Mouse (Mus musculus): Measurements from ENCODE around the gene Tenm3. TPM values are rescaled to one million over a fixed set of nuclear protein-coding genes. Genes with fewer than 3 reads are reported as not detected.

The Tenm3 gene
- polyA plus RNA-seq, 1 experiment from 2014 or later: 43.7 TPM

DNA sequence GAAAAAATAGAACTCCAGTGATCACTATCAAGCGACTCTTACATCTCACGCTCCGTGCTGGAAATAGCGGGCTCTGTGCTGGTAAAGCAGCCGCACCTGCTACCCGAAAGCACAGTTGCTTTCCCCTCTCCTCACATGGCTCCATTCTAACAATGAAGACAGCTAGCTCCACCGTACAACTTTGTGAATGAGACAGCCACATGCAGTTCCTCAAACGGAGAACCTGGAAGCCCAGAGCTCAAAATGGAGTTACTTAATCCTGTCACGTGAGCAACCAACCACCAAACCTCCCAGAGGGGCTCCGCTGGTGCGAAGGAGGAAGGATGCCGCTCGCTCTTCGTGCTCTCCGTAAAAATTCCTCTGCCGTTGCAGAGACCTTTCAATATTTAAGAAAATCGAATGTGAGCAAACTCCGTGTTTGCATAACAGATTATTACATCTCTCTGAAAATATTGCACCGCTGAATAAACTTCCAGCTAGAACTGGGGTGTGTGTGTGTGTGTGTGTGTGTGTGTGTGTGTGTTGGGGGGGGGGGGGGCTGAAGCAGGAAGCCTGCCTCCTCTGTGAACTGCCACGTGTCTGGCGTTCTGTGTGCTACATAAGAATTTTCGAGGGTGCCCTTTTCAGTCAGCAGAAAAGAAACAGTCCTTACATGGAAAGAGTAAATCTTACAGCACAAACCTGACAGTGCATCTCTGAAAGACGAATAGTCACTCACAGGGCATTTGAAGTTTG lies 103.4 kb downstream of the Tenm3 start:
- no peak overlapping the region for H3K27ac ChIP-seq
- 0 out of 2 replicates have a peak, but pooled peaks cover 9% of the 10 kb centered on the region for H3K4me1 ChIP-seq (replicated peaks; ENCODE audit: control insufficient read depth, insufficient read depth, low read length)
- DNase-seq (ENCODE audit: low spot score) (peak; percentile 35), ATAC-seq (ENCODE audit: low FRiP score) (no peak)
- H3K4me3 ChIP-seq (replicated peaks; ENCODE audit: low read length): peak overlapping the region; percentile 18; the same call in 1 of the 2 replicates
- 50% methylated on average over 23 of the region's 23 CpGs for WGBS
- H3K27me3 ChIP-seq (ENCODE audit: control insufficient read depth, insufficient read depth, low read length): no peaks in the 10 kb centered on the region
- no peaks in the 10 kb centered on the region for H3K36me3 ChIP-seq (replicated peaks; ENCODE audit: control insufficient read depth, insufficient read depth)
- H3K9ac ChIP-seq: 0 out of 2 replicates have a peak overlapping the region, but pooled peaks have one; percentile 21
- peak overlapping the region; percentile 48 for H3K4me2 ChIP-seq (replicated peaks)
- H3K9me3 ChIP-seq (ENCODE audit: control insufficient read depth, low read length): no peaks in the 10 kb centered on the region

DNA sequence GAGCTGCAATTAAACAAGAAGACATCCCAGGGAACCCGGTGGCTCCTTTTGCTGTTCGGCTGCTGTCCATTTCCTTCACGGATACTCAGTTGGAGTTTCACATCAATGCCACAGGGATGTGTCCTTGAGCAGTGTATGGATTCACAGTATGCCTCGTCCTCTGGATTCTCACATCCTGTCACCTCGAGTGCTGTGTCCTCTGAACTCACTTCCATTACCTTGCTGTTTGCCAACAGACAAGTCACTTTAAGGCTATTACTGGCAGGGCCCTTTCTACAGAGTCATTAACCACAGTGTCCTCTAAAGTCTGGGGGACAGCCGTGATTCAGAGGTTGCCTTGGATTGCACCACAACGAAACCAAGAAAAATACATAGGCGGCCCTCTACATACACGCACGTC lies 110.0 kb downstream of the Tenm3 start:
- ATAC-seq (ENCODE audit: low FRiP score) (no peak), DNase-seq (ENCODE audit: low spot score) (no peak)
- Histone ChIP-seq H3K36me3 (replicated peaks; ENCODE audit: control insufficient read depth, insufficient read depth) (no peaks in the 10 kb centered on the region), H3K4me2 (replicated peaks) (no peak overlapping the region), H3K9ac (no peak overlapping the region), H3K4me3 (replicated peaks; ENCODE audit: low read length) (no peak overlapping the region), H3K4me1 (replicated peaks; ENCODE audit: control insufficient read depth, insufficient read depth, low read length) (no peaks in the 10 kb centered on the region), H3K9me3 (ENCODE audit: control insufficient read depth, low read length) (no peaks in the 10 kb centered on the region), H3K27me3 (ENCODE audit: control insufficient read depth, insufficient read depth, low read length) (no peaks in the 10 kb centered on the region), H3K27ac (no peak overlapping the region)
- 88% methylated on average over 10 of the region's 10 CpGs for WGBS

DNA sequence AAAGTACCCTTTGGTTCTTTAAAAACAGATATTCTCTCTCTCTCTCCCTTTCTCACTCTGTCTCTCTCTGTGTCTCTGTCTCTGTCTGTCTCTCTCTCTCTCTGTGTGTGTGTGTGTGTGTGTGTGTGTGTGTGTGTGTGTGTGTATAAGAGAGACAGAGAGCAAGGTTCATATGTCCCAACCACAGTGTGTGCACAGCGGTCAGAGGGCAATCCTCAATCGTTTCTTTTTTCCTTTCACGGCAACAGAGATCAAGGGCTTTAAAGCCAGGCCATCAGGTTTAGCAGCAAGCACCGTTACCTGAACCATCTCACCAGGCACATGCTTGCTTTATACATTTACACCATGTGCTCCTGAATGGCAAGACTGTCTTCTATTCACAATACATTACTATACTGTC lies 110.7 kb downstream of the Tenm3 start:
- H3K9me3 ChIP-seq (ENCODE audit: control insufficient read depth, low read length): no peaks in the 10 kb centered on the region
- ATAC-seq (ENCODE audit: low FRiP score) (no peak), DNase-seq (ENCODE audit: low spot score) (no peak)
- no peak overlapping the region for H3K4me2 ChIP-seq (replicated peaks)
- no peak overlapping the region for H3K9ac ChIP-seq
- no peaks in the 10 kb centered on the region for H3K36me3 ChIP-seq (replicated peaks; ENCODE audit: control insufficient read depth, insufficient read depth)
- no peaks in the 10 kb centered on the region for H3K27me3 ChIP-seq (ENCODE audit: control insufficient read depth, insufficient read depth, low read length)
- H3K27ac ChIP-seq: no peak overlapping the region
- no peak overlapping the region for H3K4me3 ChIP-seq (replicated peaks; ENCODE audit: low read length)
- no peaks in the 10 kb centered on the region for H3K4me1 ChIP-seq (replicated peaks; ENCODE audit: control insufficient read depth, insufficient read depth, low read length)
- WGBS: 84% methylated on average over 4 of the region's 4 CpGs

DNA sequence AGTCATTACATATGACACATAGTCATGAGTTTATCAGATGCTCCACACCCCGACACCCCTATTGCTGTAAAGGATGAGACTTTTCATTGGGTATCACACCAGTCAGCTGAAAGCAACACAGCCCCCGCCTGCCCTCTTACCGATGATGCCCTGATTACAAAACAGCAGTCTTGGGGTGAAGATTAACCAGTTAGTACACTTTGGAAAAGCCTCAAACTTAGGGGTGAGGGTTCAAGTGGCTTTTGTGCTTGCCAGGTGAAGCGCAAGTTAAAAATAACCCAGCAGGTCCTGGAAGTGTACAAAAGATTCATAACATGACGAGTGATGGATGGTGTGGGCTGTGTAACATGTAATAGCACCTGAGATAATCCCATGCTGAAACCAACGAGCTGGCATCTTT lies 113.0 kb downstream of the Tenm3 start:
- H3K4me2 ChIP-seq (replicated peaks): no peak overlapping the region
- no peaks in the 10 kb centered on the region for H3K4me1 ChIP-seq (replicated peaks; ENCODE audit: control insufficient read depth, insufficient read depth, low read length)
- DNase-seq (ENCODE audit: low spot score) (no peak), ATAC-seq (ENCODE audit: low FRiP score) (no peak)
- 69% methylated on average over 6 of the region's 6 CpGs for WGBS
- no peaks in the 10 kb centered on the region for H3K27me3 ChIP-seq (ENCODE audit: control insufficient read depth, insufficient read depth, low read length)
- H3K9me3 ChIP-seq (ENCODE audit: control insufficient read depth, low read length): no peaks in the 10 kb centered on the region
- no peak overlapping the region for H3K4me3 ChIP-seq (replicated peaks; ENCODE audit: low read length)
- no peak overlapping the region for H3K9ac ChIP-seq
- H3K27ac ChIP-seq: no peak overlapping the region
- H3K36me3 ChIP-seq (replicated peaks; ENCODE audit: control insufficient read depth, insufficient read depth): no peaks in the 10 kb centered on the region

DNA sequence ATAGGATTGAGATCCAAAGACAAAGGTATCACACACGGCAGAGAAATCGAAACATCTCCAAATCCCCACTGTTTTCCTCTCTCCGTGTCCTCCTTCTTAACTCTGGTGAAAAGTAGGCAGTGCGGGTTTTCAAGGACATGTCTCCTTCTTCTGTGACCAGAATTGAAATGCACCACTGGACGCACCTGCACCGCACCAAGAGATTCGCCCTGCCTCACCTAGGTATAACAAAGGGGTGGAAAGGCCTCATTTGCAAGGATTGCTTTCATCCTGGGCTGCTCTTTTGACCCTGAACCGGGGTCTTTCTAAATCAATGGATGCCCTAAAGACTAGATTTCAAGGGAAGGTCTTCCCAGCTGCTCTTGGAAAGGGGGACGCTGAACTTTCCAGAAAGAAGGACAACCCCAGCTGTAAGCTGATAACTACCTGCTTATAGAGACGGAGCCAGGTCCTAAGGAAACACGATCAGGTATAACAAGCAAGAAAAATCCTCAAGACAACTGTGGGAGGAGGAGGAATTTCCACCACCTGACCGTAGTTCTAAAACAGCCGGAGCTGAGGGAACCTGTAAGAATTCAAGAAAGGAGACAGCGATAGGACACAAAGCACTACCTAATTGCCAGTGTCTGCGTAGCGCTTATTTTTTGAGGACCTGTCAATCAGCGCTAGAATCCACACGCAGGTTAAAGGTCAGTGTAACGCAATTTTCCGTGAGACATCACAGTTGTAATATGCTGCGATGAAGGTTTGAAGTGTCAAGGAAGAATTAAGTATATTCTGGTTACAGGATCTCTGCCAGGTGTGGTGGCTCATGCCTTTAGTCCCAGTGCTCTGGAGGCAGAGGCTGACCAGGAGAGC lies 114.7 kb downstream of the Tenm3 start:
- H3K36me3 ChIP-seq (replicated peaks; ENCODE audit: control insufficient read depth, insufficient read depth): no peaks in the 10 kb centered on the region
- no peaks in the 10 kb centered on the region for H3K9me3 ChIP-seq (ENCODE audit: control insufficient read depth, low read length)
- H3K4me1 ChIP-seq (replicated peaks; ENCODE audit: control insufficient read depth, insufficient read depth, low read length): no peaks in the 10 kb centered on the region
- WGBS: 79% methylated on average over 21 of the region's 21 CpGs
- H3K4me3 ChIP-seq (replicated peaks; ENCODE audit: low read length): no peak overlapping the region
- ATAC-seq (ENCODE audit: low FRiP score) (no peak), DNase-seq (ENCODE audit: low spot score) (no peak)
- no peak overlapping the region for H3K9ac ChIP-seq
- no peak overlapping the region for H3K4me2 ChIP-seq (replicated peaks)
- H3K27ac ChIP-seq: no peak overlapping the region
- H3K27me3 ChIP-seq (ENCODE audit: control insufficient read depth, insufficient read depth, low read length): no peaks in the 10 kb centered on the region

DNA sequence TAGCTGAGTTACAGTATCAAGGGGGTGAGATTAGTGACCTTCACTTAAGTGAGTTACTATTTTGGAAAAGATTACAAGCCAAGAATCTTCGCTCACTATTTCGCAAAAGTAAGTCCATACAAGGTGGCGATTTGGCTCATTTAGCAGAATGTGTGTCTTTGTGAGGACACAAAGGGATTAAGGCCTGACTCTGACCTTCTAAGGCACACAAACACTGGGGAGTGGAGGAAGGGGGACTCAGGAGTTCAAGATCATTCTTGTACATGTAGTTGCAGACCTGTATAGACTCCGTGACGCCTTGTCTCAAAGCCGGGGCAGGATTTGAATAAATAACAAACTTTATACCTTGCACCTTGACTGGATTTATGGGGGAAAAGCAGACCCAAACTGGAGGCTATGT lies 115.7 kb downstream of the Tenm3 start:
- no peak for DNase-seq (ENCODE audit: low spot score)
- no peaks in the 10 kb centered on the region for H3K9me3 ChIP-seq (ENCODE audit: control insufficient read depth, low read length)
- H3K4me3 ChIP-seq (replicated peaks; ENCODE audit: low read length): no peak overlapping the region
- no peak overlapping the region for H3K4me2 ChIP-seq (replicated peaks)
- no peak overlapping the region for H3K27ac ChIP-seq
- no peaks in the 10 kb centered on the region for H3K27me3 ChIP-seq (ENCODE audit: control insufficient read depth, insufficient read depth, low read length)
- H3K4me1 ChIP-seq (replicated peaks; ENCODE audit: control insufficient read depth, insufficient read depth, low read length): peaks cover 1% of the 10 kb centered on the region; the same call in 1 of the 2 replicates
- no peak for ATAC-seq (ENCODE audit: low FRiP score)
- no peak overlapping the region for H3K9ac ChIP-seq
- 91% methylated on average over 6 of the region's 6 CpGs for WGBS
- H3K36me3 ChIP-seq (replicated peaks; ENCODE audit: control insufficient read depth, insufficient read depth): no peaks in the 10 kb centered on the region

DNA sequence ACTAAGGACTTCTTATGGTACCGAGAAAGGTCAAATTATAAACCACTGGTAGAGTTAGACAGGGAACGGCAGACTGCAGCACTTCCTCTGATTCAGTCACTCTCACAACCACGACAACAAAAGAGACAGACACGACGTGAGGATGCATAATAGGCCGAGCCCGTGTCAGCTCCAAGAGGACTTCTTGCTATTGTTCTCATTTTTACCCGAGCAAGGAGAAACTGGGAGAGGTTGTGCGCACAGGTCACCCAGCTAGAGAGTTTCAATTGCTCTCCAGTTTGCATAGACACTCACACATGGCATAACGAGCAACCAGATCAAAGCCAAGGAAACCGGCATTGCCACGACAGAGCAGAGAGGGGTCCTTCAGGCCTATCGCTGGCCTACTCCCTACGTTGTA lies 121.0 kb downstream of the Tenm3 start:
- ATAC-seq (ENCODE audit: low FRiP score) (no peak), DNase-seq (ENCODE audit: low spot score) (no peak)
- Histone ChIP-seq H3K4me2 (replicated peaks) (no peak overlapping the region), H3K9me3 (ENCODE audit: control insufficient read depth, low read length) (no peaks in the 10 kb centered on the region), H3K27me3 (ENCODE audit: control insufficient read depth, insufficient read depth, low read length) (no peaks in the 10 kb centered on the region), H3K9ac (no peak overlapping the region), H3K4me3 (replicated peaks; ENCODE audit: low read length) (no peak overlapping the region), H3K36me3 (replicated peaks; ENCODE audit: control insufficient read depth, insufficient read depth) (no peaks in the 10 kb centered on the region), H3K27ac (no peak overlapping the region), H3K4me1 (replicated peaks; ENCODE audit: control insufficient read depth, insufficient read depth, low read length) (peaks cover 6% of the 10 kb centered on the region; the same call in 1 of the 2 replicates)
- WGBS: 18% methylated on average over 14 of the region's 14 CpGs

DNA sequence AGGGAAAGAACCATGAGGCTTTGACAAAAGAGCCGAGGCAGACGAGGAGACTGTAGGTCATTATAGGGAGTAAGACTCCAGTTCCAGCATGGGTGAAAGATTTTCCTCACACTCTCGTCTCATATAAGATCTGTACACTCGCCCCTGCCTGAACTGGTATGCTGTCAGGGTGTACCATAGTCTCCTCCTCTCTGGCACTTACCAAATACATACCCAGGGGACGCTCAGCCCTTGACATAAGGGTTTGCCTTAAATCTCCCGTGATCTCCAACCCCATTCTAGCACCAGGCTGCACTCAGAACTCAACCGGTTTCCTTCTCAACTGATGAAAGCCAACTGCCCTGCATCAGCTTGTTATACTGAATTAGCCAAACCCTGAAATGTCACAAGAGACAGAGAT lies 121.4 kb downstream of the Tenm3 start:
- Histone ChIP-seq H3K9me3 (ENCODE audit: control insufficient read depth, low read length) (no peaks in the 10 kb centered on the region), H3K27me3 (ENCODE audit: control insufficient read depth, insufficient read depth, low read length) (no peaks in the 10 kb centered on the region), H3K4me1 (replicated peaks; ENCODE audit: control insufficient read depth, insufficient read depth, low read length) (peaks cover 6% of the 10 kb centered on the region; the same call in 1 of the 2 replicates), H3K9ac (no peak overlapping the region), H3K4me2 (replicated peaks) (no peak overlapping the region), H3K27ac (no peak overlapping the region), H3K36me3 (replicated peaks; ENCODE audit: control insufficient read depth, insufficient read depth) (no peaks in the 10 kb centered on the region), H3K4me3 (replicated peaks; ENCODE audit: low read length) (no peak overlapping the region)
- 72% methylated on average over 7 of the region's 7 CpGs for WGBS
- no peak for ATAC-seq (ENCODE audit: low FRiP score)
- no peak for DNase-seq (ENCODE audit: low spot score)

DNA sequence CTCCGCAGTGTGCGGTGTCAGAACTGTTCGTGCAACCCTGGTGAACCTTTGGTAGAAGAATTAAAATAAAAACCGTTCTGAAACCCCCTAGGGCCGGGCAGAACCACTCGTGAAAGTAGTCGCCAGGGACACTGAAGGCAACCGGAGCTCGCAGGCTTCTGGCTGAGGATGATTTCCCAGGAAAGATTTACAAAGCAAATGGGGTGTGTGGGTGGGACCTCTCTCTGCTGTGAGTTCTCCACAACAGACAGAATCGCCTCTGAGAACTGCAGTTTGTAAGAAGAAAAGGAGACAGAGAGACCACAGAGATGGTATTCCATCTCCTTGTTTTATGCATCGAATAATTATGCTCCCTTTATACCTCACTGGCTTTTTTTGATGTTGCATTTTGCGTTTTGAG lies 122.4 kb downstream of the Tenm3 start:
- WGBS: 94% methylated on average over 12 of the region's 12 CpGs
- no peak for DNase-seq (ENCODE audit: low spot score)

More for the DNA sequence above, 122.4 kb downstream of the Tenm3 start:
- H3K27ac ChIP-seq: no peak overlapping the region
- no peak overlapping the region for H3K4me3 ChIP-seq (replicated peaks; ENCODE audit: low read length)
- no peaks in the 10 kb centered on the region for H3K36me3 ChIP-seq (replicated peaks; ENCODE audit: control insufficient read depth, insufficient read depth)
- no peaks in the 10 kb centered on the region for H3K27me3 ChIP-seq (ENCODE audit: control insufficient read depth, insufficient read depth, low read length)
- no peak overlapping the region for H3K4me2 ChIP-seq (replicated peaks)
- H3K4me1 ChIP-seq (replicated peaks; ENCODE audit: control insufficient read depth, insufficient read depth, low read length): peaks cover 6% of the 10 kb centered on the region; the same call in 1 of the 2 replicates
- no peak overlapping the region for H3K9ac ChIP-seq
- no peaks in the 10 kb centered on the region for H3K9me3 ChIP-seq (ENCODE audit: control insufficient read depth, low read length)
- no peak for ATAC-seq (ENCODE audit: low FRiP score)

Measured in hindbrain, embryonic 14.5 days (tissue).